Mouse (Mus musculus): ENCODE results near the gene Cuedc1.

The Cuedc1 gene

DNA sequence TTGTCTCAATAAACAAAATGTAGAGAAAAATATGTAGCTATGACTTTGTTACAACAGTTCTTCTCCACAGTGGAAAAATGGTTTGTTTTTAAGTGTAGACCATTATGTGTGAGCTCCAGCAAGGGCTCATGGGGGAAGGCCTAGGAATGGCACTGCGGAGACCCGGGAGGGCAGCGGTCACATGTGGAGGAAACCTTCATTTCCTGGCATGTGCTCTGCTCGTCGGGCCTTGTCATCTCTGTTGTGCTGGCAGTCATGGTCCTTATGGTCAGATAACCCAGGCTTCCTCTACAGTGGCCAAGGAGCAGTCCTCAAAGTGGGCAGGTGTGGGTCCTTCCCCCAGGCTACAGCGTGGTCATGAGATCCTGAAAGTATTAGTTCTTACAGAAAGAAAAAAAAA is 14.2 kb upstream of the Cuedc1 start:
- no peak for DNase-seq (ENCODE audit: low read depth, low spot score)

GRCm38 (mm10) chr11:88086737-88087627 is 10.9 kb upstream of the Cuedc1 start:
- DNase-seq (ENCODE audit: low read depth, low spot score) = peak; percentile 98

DNA sequence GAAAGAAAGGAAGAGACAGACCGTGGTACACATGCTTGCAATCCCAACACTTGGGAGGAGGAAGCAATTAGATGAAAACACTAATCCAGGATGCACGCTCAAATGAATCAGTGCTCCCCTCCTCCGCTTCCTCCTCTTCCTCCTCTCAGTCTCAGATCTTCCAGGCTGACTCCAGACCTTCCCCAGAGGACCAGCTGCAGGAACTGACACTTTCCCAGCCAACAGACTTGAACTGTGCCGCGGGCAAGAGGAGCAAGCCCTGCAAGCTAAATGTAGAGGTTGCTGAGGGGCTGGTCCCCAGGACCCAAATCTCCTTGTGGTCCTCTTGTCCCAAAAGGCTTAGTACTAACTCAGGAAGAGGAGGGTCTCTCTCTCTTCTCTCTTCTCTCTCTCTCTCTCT is 8.7 kb upstream of the Cuedc1 start:
- DNase-seq (ENCODE audit: low read depth, low spot score) = no peak

DNA sequence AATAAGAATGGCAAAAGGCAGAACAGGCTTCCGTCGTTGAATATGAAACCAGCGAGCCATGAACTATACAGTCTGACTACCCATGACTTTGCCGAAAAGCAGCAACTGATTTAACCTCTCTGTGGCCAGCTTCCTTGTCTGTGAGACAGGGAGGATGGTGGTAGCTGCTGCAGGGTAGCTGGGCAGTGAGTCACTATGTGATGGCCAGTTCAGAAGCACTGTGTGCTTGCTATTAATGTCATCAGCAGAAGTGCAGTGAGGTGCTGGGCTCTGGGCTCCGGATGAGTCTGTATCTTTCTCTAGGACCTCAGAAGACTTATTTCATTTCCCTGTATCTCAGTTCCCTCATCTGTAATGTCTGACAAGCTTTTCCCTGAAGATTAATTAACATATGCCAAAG is 7.6 kb upstream of the Cuedc1 start:
- no peak for DNase-seq (ENCODE audit: low read depth, low spot score)

GRCm38 (mm10) chr11:88091949-88092348 is 5.9 kb upstream of the Cuedc1 start:
- no peak for DNase-seq (ENCODE audit: low read depth, low spot score)

DNA sequence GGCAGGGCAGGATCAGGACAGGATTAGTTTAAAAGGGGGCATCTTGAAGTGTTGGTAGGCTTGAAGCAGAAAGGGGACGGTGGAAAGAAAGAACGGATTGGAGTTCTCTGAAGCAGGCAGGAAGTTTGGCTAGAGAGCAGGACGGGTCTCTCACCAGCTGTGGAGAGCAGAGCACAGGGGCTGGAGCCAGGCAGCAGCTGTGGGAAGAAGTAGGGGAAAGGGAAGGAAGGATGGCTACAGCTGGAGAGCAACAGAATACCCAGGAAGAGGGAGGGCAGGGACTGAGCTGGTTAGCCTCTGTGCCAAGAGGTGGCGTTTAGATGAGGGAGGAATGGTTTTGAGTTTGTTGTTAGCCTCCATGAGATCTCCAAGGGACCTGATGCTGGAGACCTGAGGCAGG is 685 bp upstream of the Cuedc1 start:
- no peak for DNase-seq (ENCODE audit: low read depth, low spot score)

GRCm38 (mm10) chr11:88098787-88099598 is 1.1 kb downstream of the Cuedc1 start:
- DNase-seq (ENCODE audit: low read depth, low spot score) = peak; percentile 73

DNA sequence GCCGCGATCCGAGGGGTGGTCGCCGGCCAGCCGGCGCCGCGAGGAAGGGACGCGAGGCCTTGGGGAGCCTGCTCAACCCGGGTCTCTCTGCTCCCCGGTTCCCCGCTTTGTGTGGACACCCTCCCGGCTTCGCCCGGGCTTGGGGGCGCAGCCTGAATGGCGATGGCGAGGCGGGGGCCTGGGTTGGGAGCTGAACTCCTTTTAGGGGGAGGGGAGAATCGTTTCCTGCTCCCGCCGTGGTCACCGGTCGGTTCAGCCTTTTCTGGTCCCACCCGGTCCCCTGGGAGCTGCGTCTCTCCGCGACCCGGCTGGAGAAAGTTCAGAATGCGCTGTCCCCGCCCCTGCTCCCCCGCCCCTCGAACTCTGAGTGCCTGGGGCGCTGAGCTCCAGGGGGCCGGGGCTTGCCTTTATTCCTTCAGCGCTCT is 1.8 kb downstream of the Cuedc1 start:
- peak; percentile 52 for DNase-seq (ENCODE audit: low read depth, low spot score)

GRCm38 (mm10) chr11:88100170-88100569 is 2.3 kb downstream of the Cuedc1 start:
- DNase-seq (ENCODE audit: low read depth, low spot score) = no peak

- peak; percentile 23 for DNase-seq (ENCODE audit: low read depth, low spot score)
Observed at GRCm38 (mm10) chr11:88103214-88103941, 5.5 kb downstream of the Cuedc1 start.

GRCm38 (mm10) chr11:88105494-88106291 is 7.8 kb downstream of the Cuedc1 start:
- no peak for DNase-seq (ENCODE audit: low read depth, low spot score)

DNA sequence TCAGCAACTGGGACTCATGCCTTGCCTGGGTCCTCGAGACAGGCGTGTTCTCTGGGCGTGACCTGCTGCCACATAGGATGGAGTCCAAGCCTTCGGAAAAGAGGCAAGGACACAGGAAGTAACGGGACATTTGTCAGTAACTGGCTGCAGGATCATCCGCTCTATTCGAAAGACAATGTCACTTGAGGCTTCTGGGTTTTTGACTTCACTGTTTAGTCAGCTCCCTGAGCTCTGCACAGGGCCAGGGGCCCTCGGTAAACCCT is 8.4 kb downstream of the Cuedc1 start:
- DNase-seq (ENCODE audit: low read depth, low spot score) = no peak

- DNase-seq (ENCODE audit: low read depth, low spot score) = no peak
Observed at GRCm38 (mm10) chr11:88107365-88107764, 9.5 kb downstream of the Cuedc1 start.

DNA sequence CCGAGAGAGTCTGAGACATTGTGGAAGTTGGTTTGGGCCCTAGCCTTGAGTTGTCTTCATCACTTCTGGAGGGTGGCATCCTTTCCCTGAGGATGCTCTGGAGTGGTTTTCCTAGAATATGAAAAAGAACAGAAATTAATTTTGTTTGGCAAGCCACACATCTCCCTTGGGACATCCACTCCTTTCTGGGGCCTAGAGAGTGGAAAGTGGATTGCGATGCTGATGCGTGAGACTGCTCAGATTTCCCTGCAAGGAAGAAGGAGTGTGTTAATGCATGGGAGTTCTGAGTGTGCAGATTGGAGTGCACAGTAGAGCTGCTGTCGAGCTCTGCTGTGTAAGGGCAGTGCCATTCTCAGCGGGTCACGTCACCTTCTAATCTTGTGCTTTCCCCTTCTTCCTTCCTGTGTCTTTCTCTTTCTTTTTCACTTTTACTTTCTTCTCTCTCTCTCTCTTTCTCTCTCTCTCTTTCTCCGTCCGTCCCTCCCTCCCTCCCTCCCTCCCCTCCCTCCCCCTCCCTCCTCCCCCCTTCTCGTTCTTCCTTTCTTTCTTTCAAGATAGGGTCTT is 12.3 kb downstream of the Cuedc1 start:
- no peak for DNase-seq (ENCODE audit: low read depth, low spot score)

GRCm38 (mm10) chr11:88112078-88112477 is 14.2 kb downstream of the Cuedc1 start:
- no peak for DNase-seq (ENCODE audit: low read depth, low spot score)

GRCm38 (mm10) chr11:88112677-88113333 is 14.9 kb downstream of the Cuedc1 start:
- DNase-seq (ENCODE audit: low read depth, low spot score) = no peak

GRCm38 (mm10) chr11:88113543-88114271 is 15.8 kb downstream of the Cuedc1 start:
- no peak for DNase-seq (ENCODE audit: low read depth, low spot score)

- no peak for DNase-seq (ENCODE audit: low read depth, low spot score)
Observed at GRCm38 (mm10) chr11:88114871-88115301, 17.0 kb downstream of the Cuedc1 start.

DNA sequence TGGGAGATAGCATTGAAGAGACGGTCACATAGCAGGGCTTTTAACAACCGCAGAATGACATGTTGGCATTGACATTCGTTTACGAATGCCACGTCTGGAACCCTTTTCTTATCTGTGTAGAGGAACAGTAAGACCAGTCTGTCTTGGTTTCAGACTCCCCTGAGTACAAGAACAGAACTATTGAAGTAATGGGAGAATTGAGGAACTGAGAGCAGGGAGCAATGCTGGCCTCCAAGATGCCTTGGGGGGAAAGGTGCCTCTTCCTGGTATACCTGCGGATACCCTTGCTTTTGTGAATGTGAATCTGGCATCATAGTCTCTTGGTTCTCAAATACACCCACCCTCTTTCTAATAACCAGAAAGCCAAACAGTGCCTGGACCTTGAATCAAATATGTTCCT is 18.7 kb downstream of the Cuedc1 start:
- no peak for DNase-seq (ENCODE audit: low read depth, low spot score)
